Mouse (Mus musculus) intestine, postnatal 0 days (tissue): ENCODE measurements around the gene 1700016D06Rik. TPM values are rescaled to one million over a fixed set of nuclear protein-coding genes. Genes with fewer than 3 reads are reported as not detected.

Experiments used
- ATAC-seq: fragments of 200-750 bp; cut with Nextera tagmentation; 2 replicates; pipeline ENCODE4 v1.8.0; 2017; ENCODE audit warnings: mild to moderate bottlenecking, moderate TSS enrichment, moderate library complexity
- H3K27ac ChIP-seq: fragments of 300-500 bp; sonication (generic); 2 replicates; pipeline ENCODE4 v1.5.1; 2014; ENCODE audit warnings: mild to moderate bottlenecking, low read depth, low read length, moderate library complexity
- H3K27me3 ChIP-seq: fragments of 300-500 bp; sonication (generic); replicated peaks from 2 replicates; pipeline ENCODE4 v1.6.1; 2014; ENCODE audit warnings: low read length, mixed read lengths; ENCODE audit not compliant: control insufficient read depth, insufficient read depth
- H3K36me3 ChIP-seq: fragments of 300-500 bp; sonication (generic); 2 replicates; pipeline ENCODE4 v1.6.1; 2014; ENCODE audit warnings: mild to moderate bottlenecking, moderate library complexity; ENCODE audit not compliant: control insufficient read depth, insufficient read depth
- H3K4me1 ChIP-seq: fragments of 300-500 bp; sonication (generic); replicated peaks from 2 replicates; pipeline ENCODE4 v1.6.1; 2014; ENCODE audit warnings: antibody characterized with exemption, low read length, mixed read lengths; ENCODE audit not compliant: control insufficient read depth, insufficient read depth
- H3K4me2 ChIP-seq: fragments of 300-500 bp; sonication (generic); replicated peaks from 2 replicates; pipeline ENCODE4 v1.6.1; 2014; ENCODE audit warnings: low read depth, mild to moderate bottlenecking, moderate library complexity
- H3K4me3 ChIP-seq: fragments of 300-500 bp; sonication (generic); 2 replicates; pipeline ENCODE4 v1.5.1; 2014; ENCODE audit warnings: low read depth, low read length
- H3K9ac ChIP-seq: fragments of 300-500 bp; sonication (generic); 2 replicates; pipeline ENCODE4 v1.6.1; 2014; ENCODE audit warnings: mild to moderate bottlenecking, low read depth, low read length
- H3K9me3 ChIP-seq: fragments of 300-500 bp; sonication (generic); 2 replicates; pipeline ENCODE4 v1.6.1; 2016; ENCODE audit warnings: mixed run types; ENCODE audit not compliant: control insufficient read depth
- CTCF ChIP-seq: sonication (generic); IDR thresholded peaks from 2 replicates; pipeline ENCODE4 v1.5.1; 2016; ENCODE audit warnings: low read depth, mild to moderate bottlenecking, control low read depth, antibody characterized with exemption, moderate library complexity
- WGBS: fragments of 180-500 bp; shearing (Covaris S2); extraction: QIAGEN DNeasy Blood & Tissue Kit; methylation state at CpG from one replicate; pipeline ENCODE4 v1.1.7; 2014; 5-methylcytosine and 5-hydroxymethylcytosine counted together
- polyA plus RNA-seq: library from polyadenylated mRNA; unstranded; fragments of >200 nt; fragmentation: Nextera tagmentation; extraction: Ambion mirVana; gene quantifications from 2 replicates; pipeline ENCODE4 v1.2.1, GENCODE M21; 2015

1700016D06Rik gene
- polyA plus RNA-seq, 1 experiment from 2014 or later = not detected

DNA sequence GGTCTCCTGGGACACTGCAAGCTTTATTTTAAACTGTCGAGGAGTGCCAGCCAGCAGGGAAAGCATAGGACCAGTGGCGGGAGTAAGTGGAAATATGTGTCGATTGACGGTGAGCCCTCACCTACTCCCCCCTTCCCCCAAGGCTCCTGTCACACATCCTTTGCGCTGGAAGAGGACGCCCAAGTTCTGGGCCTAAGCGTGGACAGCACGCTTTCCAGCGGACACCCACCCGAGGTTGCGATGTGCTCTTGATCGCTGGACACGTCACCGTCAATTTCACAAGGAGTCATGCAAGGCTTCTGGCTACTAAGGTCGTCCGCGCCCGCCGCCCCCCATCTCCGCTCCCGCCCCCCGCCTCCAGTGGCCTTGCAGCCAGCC is 26.4 kb upstream of the 1700016D06Rik start:
- Histone ChIP-seq H3K27ac (no peak overlapping the region), H3K27me3 (peaks cover 60% of the 10 kb centered on the region), H3K4me1 (no peaks in the 10 kb centered on the region), H3K4me3 (peak overlapping the region; percentile 65), H3K9me3 (no peaks in the 10 kb centered on the region), H3K36me3 (no peaks in the 10 kb centered on the region), H3K4me2 (peak overlapping the region; percentile 94), H3K9ac (0 out of 2 replicates have a peak overlapping the region, but pooled peaks have one; percentile 17)
- 4% methylated on average over 22 of the region's 22 CpGs for WGBS
- no peak for TF ChIP-seq CTCF
- ATAC-seq = no peak

DNA sequence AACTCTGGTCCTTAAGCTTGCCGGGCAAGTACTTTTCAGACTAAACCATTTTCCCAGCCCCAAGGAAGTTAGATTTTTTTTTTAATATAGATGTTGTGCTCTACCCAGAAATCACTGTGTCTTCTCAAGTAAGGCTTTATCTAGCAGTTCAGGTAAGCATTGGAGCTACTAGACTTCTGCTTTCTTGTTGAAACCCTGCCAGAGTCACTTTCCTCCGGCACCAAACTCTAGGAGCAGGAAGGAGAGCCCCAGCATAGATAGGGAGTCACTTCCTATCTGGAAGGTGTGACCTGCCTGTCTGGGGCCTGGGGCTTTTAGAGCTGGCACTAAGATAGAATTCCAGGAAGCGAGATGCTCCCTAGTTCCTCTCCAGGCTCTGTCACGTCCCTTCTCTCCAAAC is 16.3 kb upstream of the 1700016D06Rik start:
- ATAC-seq = no peak
- no peak for TF ChIP-seq CTCF
- Histone ChIP-seq H3K4me3 (no peak overlapping the region), H3K27ac (no peak overlapping the region), H3K36me3 (no peaks in the 10 kb centered on the region), H3K9me3 (no peaks in the 10 kb centered on the region), H3K4me1 (no peaks in the 10 kb centered on the region), H3K4me2 (no peak overlapping the region), H3K27me3 (no peaks in the 10 kb centered on the region), H3K9ac (no peak overlapping the region)
- WGBS = 52% methylated on average over 4 of the region's 4 CpGs

DNA sequence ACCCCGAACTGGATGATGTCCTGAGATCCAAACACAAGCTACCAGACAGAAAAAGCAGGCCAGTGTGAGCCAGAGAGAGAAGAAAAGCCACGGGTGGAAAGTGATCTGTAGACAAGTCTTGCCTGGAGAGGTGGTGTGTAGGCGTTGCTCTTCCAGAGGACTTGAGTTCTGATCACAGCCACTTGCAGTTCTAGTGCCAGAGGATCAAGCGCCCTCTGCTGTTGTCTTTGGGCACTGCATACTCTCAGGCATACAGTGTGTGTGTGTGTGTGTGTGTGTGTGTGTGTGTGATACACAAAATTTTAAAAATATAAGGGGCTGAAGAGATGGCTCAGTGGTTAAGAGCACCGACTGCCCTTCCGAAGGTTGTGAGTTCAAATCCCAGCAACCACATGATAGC is 11.4 kb upstream of the 1700016D06Rik start:
- Histone ChIP-seq H3K9ac (no peak overlapping the region), H3K27ac (no peak overlapping the region), H3K4me2 (no peak overlapping the region), H3K36me3 (no peaks in the 10 kb centered on the region), H3K9me3 (no peaks in the 10 kb centered on the region), H3K27me3 (no peaks in the 10 kb centered on the region), H3K4me3 (no peak overlapping the region), H3K4me1 (peaks cover 9% of the 10 kb centered on the region)
- no peak for ATAC-seq
- 87% methylated on average over 6 of the region's 6 CpGs for WGBS
- peak; percentile 69 for TF ChIP-seq CTCF

DNA sequence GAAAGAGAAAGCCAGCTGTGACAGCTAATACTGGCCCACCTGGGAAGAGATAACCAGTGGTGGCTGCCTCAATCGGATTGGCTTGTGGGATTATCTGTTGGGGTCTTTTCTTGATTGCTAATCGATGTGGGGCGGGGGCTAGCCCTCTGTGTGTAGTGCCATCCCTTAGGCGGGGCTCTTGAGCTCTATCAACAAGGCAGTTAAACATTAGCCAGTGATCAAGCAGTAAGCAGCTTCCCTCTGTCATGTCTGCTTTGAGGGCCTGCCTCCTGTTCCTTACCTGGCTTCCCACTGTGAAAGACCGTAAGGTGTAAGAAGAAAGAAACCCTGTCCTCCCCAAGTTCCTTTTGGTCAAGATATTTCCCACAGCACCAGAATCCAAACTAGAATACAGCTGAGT is 9.6 kb upstream of the 1700016D06Rik start:
- H3K36me3 ChIP-seq = no peaks in the 10 kb centered on the region
- peak overlapping the region; percentile 30 for H3K4me2 ChIP-seq
- H3K9ac ChIP-seq = no peak overlapping the region
- H3K27me3 ChIP-seq = no peaks in the 10 kb centered on the region
- H3K4me3 ChIP-seq = no peak overlapping the region
- no peak; the same call in 1 of the 2 replicates for ATAC-seq
- 0 out of 2 replicates have a peak, but pooled peaks have one; percentile 1 for TF ChIP-seq CTCF
- peak overlapping the region; percentile 9 for H3K27ac ChIP-seq
- WGBS = 33% methylated on average over 5 of the region's 5 CpGs
- H3K9me3 ChIP-seq = no peaks in the 10 kb centered on the region
- H3K4me1 ChIP-seq = peaks cover 9% of the 10 kb centered on the region

DNA sequence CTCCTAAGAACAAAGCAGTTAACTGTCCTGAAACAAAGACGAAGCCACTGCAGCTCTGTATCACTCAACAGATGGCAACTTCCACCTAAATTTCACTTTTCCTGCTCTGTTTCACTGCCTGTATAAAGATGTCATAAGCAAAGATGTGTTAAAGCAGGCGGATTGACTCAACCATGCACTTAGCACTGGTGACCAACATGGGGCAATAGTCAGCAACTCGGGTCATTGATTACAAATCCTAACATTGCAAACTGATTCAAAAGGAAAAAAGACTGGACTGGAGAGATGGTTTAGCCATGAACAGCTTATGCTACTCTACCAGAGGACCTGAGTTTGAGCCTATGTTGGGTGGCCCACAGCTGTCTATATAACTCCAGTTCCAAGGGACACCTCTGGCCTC is 8.7 kb upstream of the 1700016D06Rik start:
- Histone ChIP-seq H3K4me3 (no peak overlapping the region), H3K27ac (no peak overlapping the region), H3K9ac (no peak overlapping the region), H3K27me3 (no peaks in the 10 kb centered on the region), H3K9me3 (no peaks in the 10 kb centered on the region), H3K4me1 (peaks cover 9% of the 10 kb centered on the region), H3K4me2 (no peak overlapping the region), H3K36me3 (no peaks in the 10 kb centered on the region)
- ATAC-seq = no peak
- 74% methylated on average over 3 of the region's 3 CpGs for WGBS
- TF ChIP-seq CTCF = 0 out of 2 replicates have a peak, but pooled peaks have one; percentile 20

DNA sequence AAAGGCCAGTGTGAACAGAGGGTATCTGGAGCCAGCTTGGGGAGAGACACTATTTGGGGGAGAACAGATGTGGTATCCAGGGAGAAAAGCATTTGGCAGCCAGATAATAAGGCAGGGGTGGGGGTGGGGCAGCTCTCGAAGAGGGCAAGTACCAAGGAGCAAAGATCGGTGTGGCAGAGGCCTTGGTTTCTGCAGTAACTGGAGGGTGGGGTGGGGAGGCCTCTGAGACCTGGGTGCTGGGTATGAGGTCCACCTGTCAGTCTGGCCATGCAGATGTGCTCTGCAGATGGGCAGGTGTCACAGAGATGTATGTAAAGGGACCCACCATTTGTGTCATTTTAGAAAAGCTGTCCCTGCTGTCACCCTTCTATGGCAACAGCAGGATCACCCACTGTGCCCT is 8.0 kb upstream of the 1700016D06Rik start:
- no peak for TF ChIP-seq CTCF
- 0 out of 2 replicates have a peak overlapping the region, but pooled peaks have one; percentile 3 for H3K4me2 ChIP-seq
- H3K9me3 ChIP-seq = 0 out of 2 replicates have a peak, but pooled peaks cover 1% of the 10 kb centered on the region
- H3K4me3 ChIP-seq = no peak overlapping the region
- H3K27ac ChIP-seq = no peak overlapping the region; the same call in 1 of the 2 replicates
- H3K9ac ChIP-seq = no peak overlapping the region
- peaks cover 9% of the 10 kb centered on the region for H3K4me1 ChIP-seq
- peak; percentile 67 for ATAC-seq
- no peaks in the 10 kb centered on the region for H3K27me3 ChIP-seq
- no peaks in the 10 kb centered on the region for H3K36me3 ChIP-seq
- WGBS = 31% methylated on average over 2 of the region's 2 CpGs

DNA sequence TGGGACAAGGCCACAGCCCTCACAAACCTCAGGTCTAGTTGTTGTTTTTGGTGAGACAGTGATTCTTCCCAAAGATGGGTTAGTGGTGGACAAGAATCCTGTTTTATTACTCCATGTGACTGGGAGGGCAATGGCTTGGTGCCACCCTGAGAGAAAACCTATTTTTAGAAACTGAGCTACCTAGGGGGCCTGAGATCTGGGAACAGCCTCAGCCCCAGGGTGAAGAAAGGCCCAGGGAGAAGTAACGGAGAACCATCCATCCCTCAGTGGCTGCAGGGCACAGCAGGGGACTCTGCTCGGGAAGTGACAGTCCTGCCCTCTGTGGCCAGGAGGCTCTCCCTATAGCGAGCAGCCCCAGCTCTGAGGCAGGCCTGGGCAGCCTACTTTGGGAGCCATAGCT is 6.8 kb upstream of the 1700016D06Rik start:
- no peaks in the 10 kb centered on the region for H3K27me3 ChIP-seq
- no peak overlapping the region for H3K4me2 ChIP-seq
- H3K4me1 ChIP-seq = peaks cover 9% of the 10 kb centered on the region
- 35% methylated on average over 3 of the region's 3 CpGs for WGBS
- TF ChIP-seq CTCF = no peak
- H3K36me3 ChIP-seq = no peaks in the 10 kb centered on the region
- no peak overlapping the region for H3K4me3 ChIP-seq
- 0 out of 2 replicates have a peak, but pooled peaks have one; percentile 6 for ATAC-seq
- 0 out of 2 replicates have a peak, but pooled peaks cover 2% of the 10 kb centered on the region for H3K9me3 ChIP-seq
- no peak overlapping the region for H3K9ac ChIP-seq
- no peak overlapping the region for H3K27ac ChIP-seq
